Mouse (Mus musculus) left cerebral cortex, postnatal 25 days (tissue): Measurements from ENCODE around the gene Iqcn. TPM values are rescaled to one million over a fixed set of nuclear protein-coding genes. Genes with fewer than 3 reads are reported as not detected.

Experiments
- DNase-seq, 2 experiments: peaks; one replicate each; pipeline ENCODE4 v3.0.0; 2022; ENCODE audit warnings: low spot score in 2 of 2, mixed read lengths in 1 of 2
- intact Hi-C: fragments of 180-260 bp; cut with DNase I; formaldehyde crosslinking; loops from one replicate; pipeline ENCODE4 v1.15.1; 2025
- total RNA-seq, 2 experiments: library from RNA; stranded (reverse); gene quantifications; 2 replicates each; pipeline ENCODE4 v1.2.3; 2021

Gene Iqcn
- total RNA-seq, result under 1 TPM; 0.18 to 0.30 TPM

DNA sequence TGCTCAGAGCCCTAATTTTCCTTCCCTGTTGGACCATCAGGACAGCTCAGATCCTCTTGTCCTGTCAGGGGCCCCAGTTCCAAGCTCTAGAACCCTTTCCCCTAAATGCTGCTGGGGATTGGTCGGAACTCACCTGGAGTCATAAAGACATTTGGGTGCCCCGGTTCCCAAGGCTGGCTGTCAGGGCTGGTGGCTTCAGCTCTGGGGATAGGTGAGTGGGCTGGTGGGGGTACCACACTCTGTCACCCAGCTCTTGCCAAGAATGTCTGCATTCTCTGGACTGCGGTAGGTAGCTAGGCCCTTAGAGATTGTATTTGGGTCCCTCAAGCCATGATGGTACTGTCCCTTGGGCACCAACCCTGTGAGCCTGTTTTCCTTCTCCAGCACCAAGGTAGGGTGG lies at the start of gene Iqcn:
TSS of gene Iqcn (plus strand) at position 171 of the 400 bp plus-strand sequence.
- no peak for DNase-seq
- intact Hi-C loops, result loop anchor here (5.0 kb wide), 1 partner anchor 71 kb away; the partner anchor contains the start of gene Gdf15

GRCm38 (mm10) chr8:70654121-70654520 lies 49.1 kb upstream of the Iqcn start:
- intact Hi-C loops, result no loop called here
- no peak for DNase-seq

GRCm38 (mm10) chr8:70655469-70655868 lies 47.8 kb upstream of the Iqcn start:
- no peak for DNase-seq
- intact Hi-C loops, result no loop called here

DNA sequence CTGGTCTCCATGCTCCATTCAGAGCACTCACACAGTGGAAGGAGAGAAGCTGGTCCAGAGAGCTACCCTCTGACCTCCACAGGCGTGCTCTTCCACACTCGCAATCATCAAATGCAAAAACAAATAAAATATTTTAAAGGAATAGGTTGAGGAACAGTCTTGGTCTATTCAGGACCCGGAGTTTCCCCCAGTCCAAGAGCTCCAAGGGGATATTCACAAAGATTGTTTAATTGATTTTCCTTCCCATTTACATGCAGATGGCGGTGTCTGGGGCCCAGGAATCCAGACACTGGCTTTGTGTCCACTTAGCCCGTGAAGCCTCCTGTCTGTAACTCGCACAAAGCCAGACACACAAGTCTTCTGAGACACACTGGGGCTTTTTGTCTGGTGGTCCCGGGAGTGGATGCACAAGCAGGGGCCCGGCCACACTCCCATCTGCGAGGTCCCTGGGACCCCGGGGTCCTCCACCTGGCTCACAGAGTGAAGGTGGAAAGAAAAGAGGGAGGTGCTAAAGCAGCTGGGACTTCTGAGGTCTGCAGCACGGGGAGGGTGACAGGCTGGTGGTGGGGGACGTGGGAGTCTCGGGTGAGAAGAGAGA lies 47.0 kb upstream of the Iqcn start:
- intact Hi-C loops, result no loop called here
- DNase-seq, result no peak

- intact Hi-C loops, result no loop called here
Measured at GRCm38 (mm10) chr8:70657214-70657613, 46.0 kb upstream of the Iqcn start.

DNA sequence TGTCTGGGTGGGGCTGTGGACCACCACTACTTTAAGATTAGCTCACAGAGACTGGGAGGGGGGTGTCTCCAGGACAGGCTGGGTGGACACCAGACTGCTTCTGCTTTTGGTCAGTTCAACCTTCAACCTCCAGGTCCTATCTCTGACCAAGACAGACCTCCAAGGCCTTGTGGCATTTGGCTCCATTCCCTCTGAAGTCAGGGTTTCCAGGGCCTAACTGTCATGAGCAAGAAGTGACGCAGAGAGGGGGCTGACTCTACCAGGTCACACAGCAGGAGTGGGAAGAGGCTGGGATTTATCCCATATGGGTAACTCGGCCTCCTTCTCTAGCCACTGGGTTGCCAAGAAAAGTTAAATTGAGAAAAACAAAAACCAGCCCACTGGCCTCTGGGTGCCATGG lies 45.5 kb upstream of the Iqcn start:
- intact Hi-C loops, result no loop called here
- no peak for DNase-seq

More at GRCm38 (mm10) chr8:70657214-70657613, 46.0 kb upstream of the Iqcn start:
- no peak for DNase-seq

- DNase-seq, result no peak
- intact Hi-C loops, result no loop called here
Measured at GRCm38 (mm10) chr8:70658897-70659603, 44.2 kb upstream of the Iqcn start.

DNA sequence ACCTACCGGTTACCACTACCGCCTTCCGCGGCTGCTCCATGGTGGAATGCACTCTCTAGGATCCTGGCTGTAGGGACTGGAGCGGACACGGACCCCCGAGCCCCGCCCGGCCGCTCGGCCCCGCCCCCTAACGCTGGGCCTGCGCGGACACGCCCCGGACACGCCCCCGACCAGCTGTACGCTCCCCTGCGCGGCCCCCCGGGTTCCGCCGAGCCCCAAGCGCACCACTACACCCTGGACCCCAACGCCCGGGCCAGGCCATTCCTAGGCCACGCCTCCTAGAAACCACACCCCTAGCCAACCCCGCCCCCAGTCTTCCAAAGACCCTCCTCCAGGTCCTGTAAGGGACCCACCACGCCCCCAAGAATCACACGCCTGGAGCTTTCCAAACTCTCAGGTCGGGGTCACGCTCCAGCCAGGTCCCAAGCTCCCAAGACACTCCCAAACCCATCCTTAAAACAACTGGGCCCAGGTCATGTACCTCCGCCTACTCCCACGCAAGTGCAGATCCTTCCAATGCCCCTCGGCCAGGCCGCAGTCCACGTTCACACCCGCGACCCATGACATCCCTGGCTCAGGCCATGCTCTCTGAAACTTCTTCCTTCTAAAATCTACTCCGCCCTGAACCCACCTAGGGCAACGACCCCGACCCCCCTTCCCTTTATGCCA lies 43.5 kb upstream of the Iqcn start:
- peak; percentile 67 to 74 for DNase-seq

GRCm38 (mm10) chr8:70660273-70660725 lies 43.0 kb upstream of the Iqcn start, which contains the start of gene Pgpep1:
TSS of gene Pgpep1 (minus strand) at chr8:70660388.
- DNase-seq, result no peak

More for the DNA sequence above, 43.5 kb upstream of the Iqcn start:
- intact Hi-C loops, result loop anchor here (10.0 kb wide), 1 partner anchor 45 kb away; the partner anchor contains the start of gene Lrrc25

GRCm38 (mm10) chr8:70663691-70664090 lies 39.6 kb upstream of the Iqcn start:
- intact Hi-C loops, result loop anchor here (10.0 kb wide), 1 partner anchor 49 kb away; the partner anchor contains the start of gene Lrrc25
- DNase-seq, result no peak

More at GRCm38 (mm10) chr8:70660273-70660725, 43.0 kb upstream of the Iqcn start, which contains the start of gene Pgpep1:
- intact Hi-C loops, result loop anchor here (10.0 kb wide), 1 partner anchor 45 kb away; the partner anchor contains the start of gene Lrrc25

DNA sequence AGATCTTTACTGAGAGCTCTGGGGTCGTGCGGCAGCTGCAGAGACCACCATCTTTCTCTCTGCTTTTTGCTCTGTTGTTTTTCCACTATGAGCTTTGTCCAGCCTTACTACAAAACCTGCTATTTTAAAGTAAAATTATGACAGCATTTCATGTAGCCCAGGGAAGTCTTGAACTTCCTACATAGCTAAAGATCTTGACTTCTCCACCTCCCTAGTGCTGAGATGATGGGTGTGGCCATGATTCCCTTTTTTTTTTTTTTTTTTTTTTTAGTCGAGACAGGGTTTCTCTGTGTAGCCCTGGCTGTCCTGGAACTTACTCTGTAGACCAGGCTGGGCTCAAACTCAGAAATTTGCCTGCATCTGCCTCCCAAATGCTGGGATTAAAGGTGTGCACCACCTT lies 38.6 kb upstream of the Iqcn start:
- DNase-seq, result no peak
- intact Hi-C loops, result loop anchor here (10.0 kb wide), 1 partner anchor 50 kb away; the partner anchor contains the start of gene Lrrc25

- intact Hi-C loops, result loop anchor here (10.0 kb wide), 1 partner anchor 51 kb away; the partner anchor contains the start of gene Lrrc25
Measured at GRCm38 (mm10) chr8:70665599-70665998, 37.7 kb upstream of the Iqcn start.

GRCm38 (mm10) chr8:70667071-70667470 lies 36.2 kb upstream of the Iqcn start:
- intact Hi-C loops, result loop anchor here (2.0 to 10.0 kb wide), 2 partner anchors 38 to 52 kb away; partner anchors contain the start of gene Lrrc25
- DNase-seq, result peak in 1 of 2 experiments; percentile 78

More at GRCm38 (mm10) chr8:70665599-70665998, 37.7 kb upstream of the Iqcn start:
- no peak for DNase-seq

DNA sequence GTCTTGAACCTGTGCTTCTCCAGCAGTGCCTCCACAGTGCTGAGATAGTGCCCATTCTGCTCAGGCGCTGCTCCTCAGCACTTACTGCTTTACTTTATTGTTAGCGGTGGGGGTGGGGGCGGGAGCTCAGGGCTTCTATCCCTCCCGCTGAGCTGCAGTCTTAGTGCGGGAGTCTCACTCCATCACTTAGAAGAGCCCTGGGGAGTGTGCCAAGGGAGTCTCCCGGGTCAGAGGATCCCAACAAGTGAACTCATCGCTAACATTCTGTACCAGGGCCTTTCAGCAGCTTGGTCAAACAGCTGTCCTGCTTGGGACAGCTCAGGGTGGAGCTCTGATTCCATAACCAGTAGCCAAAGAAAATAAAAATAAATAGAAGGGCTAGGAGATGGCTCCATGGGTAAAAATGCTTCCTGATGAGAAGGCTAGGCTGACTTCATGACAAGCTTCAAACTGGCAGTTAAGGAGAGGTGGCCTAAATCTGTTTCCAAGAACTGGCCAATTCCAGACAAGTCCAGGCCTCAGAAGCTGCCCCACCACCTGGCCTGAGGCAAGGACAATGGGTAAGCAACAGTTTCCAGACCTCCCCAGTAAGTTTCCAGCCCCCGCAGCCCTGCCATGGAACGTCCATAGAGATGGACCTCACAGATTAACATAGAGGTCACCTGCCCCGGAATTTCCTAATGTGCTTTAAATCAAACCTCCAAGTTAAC lies 31.5 kb upstream of the Iqcn start:
- intact Hi-C loops, result no loop called here
- no peak for DNase-seq

GRCm38 (mm10) chr8:70672325-70673078 lies 30.8 kb upstream of the Iqcn start:
- DNase-seq, result no peak
- intact Hi-C loops, result loop anchor here (1.0 kb wide), 1 partner anchor 28 kb away; no protein-coding TSS in a partner anchor

DNA sequence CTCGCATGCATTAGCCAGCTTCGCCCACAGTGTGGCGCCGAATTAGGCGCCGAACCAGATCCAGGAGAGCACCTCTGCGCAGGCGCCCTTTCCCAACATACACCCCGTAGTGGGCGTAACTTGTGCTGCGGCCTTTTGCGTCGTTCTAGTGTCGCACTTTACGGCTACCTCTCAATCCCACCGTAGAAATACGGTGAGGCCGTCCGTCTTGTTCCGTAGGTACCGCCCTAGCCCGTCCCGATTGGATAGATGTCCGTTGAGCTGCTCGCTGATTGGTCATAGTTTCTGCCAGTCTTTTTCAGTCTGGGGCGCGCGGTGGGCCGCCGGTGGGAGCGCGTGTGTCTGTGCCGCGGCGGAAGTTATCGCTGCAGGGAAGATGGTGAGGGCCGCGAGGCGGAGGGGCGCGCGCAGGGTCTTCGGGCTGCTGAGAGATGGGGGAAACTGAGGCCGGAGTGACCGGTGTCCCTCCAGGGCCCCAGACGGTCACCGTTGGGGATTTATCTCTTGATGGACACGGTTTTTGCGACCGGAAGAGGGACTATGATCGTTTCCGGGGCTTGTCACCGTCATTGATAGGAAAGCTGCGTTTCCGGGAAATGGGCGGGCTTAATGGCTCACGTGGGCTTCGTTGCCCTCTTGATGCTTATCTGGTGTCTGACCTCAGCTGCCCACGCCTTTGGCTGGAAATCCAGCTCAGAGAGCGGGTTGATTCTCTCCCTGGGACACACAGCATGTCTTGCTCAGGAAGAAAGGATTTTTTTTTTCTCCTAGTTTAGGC lies 30.0 kb upstream of the Iqcn start, which contains the start of gene Lsm4:
TSS of gene Lsm4 (plus strand) at position 170 of the 778 bp plus-strand sequence.
- intact Hi-C loops, result loop anchor here (1.0 kb wide), 1 partner anchor 27 kb away; no protein-coding TSS in a partner anchor

GRCm38 (mm10) chr8:70674109-70674508 lies 29.1 kb upstream of the Iqcn start:
- DNase-seq, result no peak
- intact Hi-C loops, result no loop called here

More for the DNA sequence above, 30.0 kb upstream of the Iqcn start, which contains the start of gene Lsm4:
- peak; percentile 98 to 99 for DNase-seq
